Mouse (Mus musculus): ENCODE measurements around the gene Dnaaf1. TPM values are rescaled to one million over a fixed set of nuclear protein-coding genes. Genes with fewer than 3 reads are reported as not detected.

Gene Dnaaf1
- total and polyA plus RNA-seq, 3 experiments: 0.19 to 0.54 TPM; not detected in 1

DNA sequence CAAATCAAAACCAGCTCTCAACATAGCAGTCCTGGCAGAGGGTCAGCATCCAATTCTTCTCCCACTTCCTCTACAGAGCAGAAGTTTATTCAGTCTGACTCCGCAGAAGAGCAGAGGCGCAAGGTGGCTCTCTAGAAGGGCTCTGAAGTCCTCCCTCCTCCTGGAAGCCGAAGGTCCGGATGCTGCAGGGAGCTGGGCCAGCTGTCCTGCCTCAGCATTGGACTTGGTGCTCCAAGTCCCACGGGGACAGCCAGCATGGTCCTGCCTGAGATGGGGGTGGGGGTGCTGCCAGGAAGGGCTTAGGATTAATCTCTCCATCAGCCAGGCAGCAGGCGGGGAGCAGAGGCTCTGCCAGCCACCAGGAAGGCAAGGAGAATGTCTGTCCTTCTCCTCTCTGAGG lies 60.3 kb downstream of the Dnaaf1 start, which contains the start of gene Kcng4:
Gene Kcng4, minus strand, starts transcription at position 303 of the 400 bp plus-strand sequence.
- H3K9ac ChIP-seq (ENCODE audit: control insufficient read depth, low read depth, low read length, poor library complexity, severe bottlenecking): no peak within 1 kb of the TSS
- no peaks in the 10 kb centered on the region for H3K36me3 ChIP-seq (ENCODE audit: control insufficient read depth in 1 of 2, insufficient read depth in 2 of 2, low read length in 2 of 2)
- no peaks in the 10 kb centered on the region for H3K79me2 ChIP-seq (ENCODE audit: control insufficient read depth, insufficient read depth, low read length, poor library complexity)
- H3K27me3 ChIP-seq (ENCODE audit: control insufficient read depth in 1 of 2, insufficient read depth in 2 of 2, low read length in 2 of 2): peaks cover 0 to 2% of the 10 kb centered on the region in 2 experiments; a peak in 2 of 4 replicates
- no peaks in the 10 kb centered on the region for H3K9me3 ChIP-seq (replicated peaks; ENCODE audit: insufficient read depth, low read length)
- H3K4me1 ChIP-seq (ENCODE audit: control insufficient read depth in 1 of 2, insufficient read depth in 2 of 2, low read length in 2 of 2): no peaks in the 10 kb centered on the region
- no peak within 1 kb of the TSS for H3K4me3 ChIP-seq (ENCODE audit: control insufficient read depth in 1 of 2, insufficient read depth in 1 of 2, low read depth in 2 of 2, low read length in 2 of 2)
- H3K27ac ChIP-seq (ENCODE audit: control insufficient read depth, low read depth, low read length): no peak within 1 kb of the TSS
- DNase-seq (ENCODE audit: low read depth, low spot score): no peak
- TF ChIP-seq NRF1 (IDR thresholded peaks at IDR 0.05; ENCODE audit: insufficient read depth, low read depth, low read length, poor library complexity, severe bottlenecking) (no peak), CHD2 (IDR thresholded peaks at IDR 0.05; ENCODE audit: low read length) (no peak), EP300 (IDR thresholded peaks at IDR 0.05; ENCODE audit: low read depth in 1 of 2, low read length in 2 of 2) (no peak), POLR2AphosphoS5 (IDR thresholded peaks at IDR 0.05; ENCODE audit: borderline replicate concordance, low read depth, low read length) (no peak), ZMIZ1 (IDR thresholded peaks at IDR 0.05; ENCODE audit: low read depth, low read length) (no peak), ELF1 (IDR thresholded peaks at IDR 0.05; ENCODE audit: low read depth, low read length) (no peak), BHLHE40 (IDR thresholded peaks at IDR 0.05; ENCODE audit: borderline replicate concordance, low read depth, low read length) (no peak), MYB (IDR thresholded peaks at IDR 0.05; ENCODE audit: low read depth, low read length) (no peak)

DNA sequence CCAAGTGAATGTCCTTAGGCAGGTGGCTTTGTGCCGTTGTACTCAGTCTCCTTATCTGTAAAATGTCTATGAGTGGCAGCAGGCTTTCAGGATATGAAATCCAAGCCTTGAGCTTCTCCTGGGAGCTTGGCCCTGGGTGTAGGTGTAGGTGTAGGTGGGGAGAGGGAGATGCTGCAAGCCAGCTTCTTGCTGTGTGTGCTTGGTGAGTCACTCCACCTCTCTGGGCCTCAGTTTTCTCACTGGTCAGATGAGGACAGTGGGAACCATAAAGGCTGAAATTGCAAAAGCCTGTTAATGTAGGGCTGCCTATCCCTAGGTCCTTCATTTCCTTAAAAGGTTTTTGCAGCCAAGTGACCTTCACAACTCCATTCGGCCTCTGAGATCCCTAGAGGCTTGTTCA lies 60.9 kb downstream of the Dnaaf1 start:
- H3K27ac ChIP-seq (ENCODE audit: control insufficient read depth, low read depth, low read length): no peak overlapping the region
- no peaks in the 10 kb centered on the region for H3K79me2 ChIP-seq (ENCODE audit: control insufficient read depth, insufficient read depth, low read length, poor library complexity)
- no peaks in the 10 kb centered on the region for H3K9me3 ChIP-seq (replicated peaks; ENCODE audit: insufficient read depth, low read length)
- H3K27me3 ChIP-seq (ENCODE audit: control insufficient read depth in 1 of 2, insufficient read depth in 2 of 2, low read length in 2 of 2): peaks cover 0 to 2% of the 10 kb centered on the region in 2 experiments; a peak in 2 of 4 replicates
- no peaks in the 10 kb centered on the region for H3K36me3 ChIP-seq (ENCODE audit: control insufficient read depth in 1 of 2, insufficient read depth in 2 of 2, low read length in 2 of 2)
- H3K9ac ChIP-seq (ENCODE audit: control insufficient read depth, low read depth, low read length, poor library complexity, severe bottlenecking): no peak overlapping the region
- H3K4me1 ChIP-seq (ENCODE audit: control insufficient read depth in 1 of 2, insufficient read depth in 2 of 2, low read length in 2 of 2): no peaks in the 10 kb centered on the region
- DNase-seq (ENCODE audit: low read depth, low spot score): no peak
- H3K4me3 ChIP-seq (ENCODE audit: control insufficient read depth in 1 of 2, insufficient read depth in 1 of 2, low read depth in 2 of 2, low read length in 2 of 2): no peak overlapping the region
- TF ChIP-seq UBTF (IDR thresholded peaks at IDR 0.05; ENCODE audit: borderline replicate concordance, insufficient read depth, low read depth, low read length) (no peak), CHD1 (IDR thresholded peaks at IDR 0.05; ENCODE audit: low read depth, low read length) (no peak), POLR2AphosphoS2 (IDR thresholded peaks at IDR 0.05; ENCODE audit: low read length) (no peak), ZC3H11A (IDR thresholded peaks at IDR 0.05; ENCODE audit: low read depth, low read length) (no peak), ZKSCAN1 (IDR thresholded peaks at IDR 0.05; ENCODE audit: low read depth, low read length) (no peak), GABPA (IDR thresholded peaks at IDR 0.05; ENCODE audit: low read depth, low read length) (no peak), EP300 (IDR thresholded peaks at IDR 0.05; ENCODE audit: low read depth in 1 of 2, low read length in 2 of 2) (no peak), MAZ (IDR thresholded peaks at IDR 0.05; ENCODE audit: low read depth, low read length) (no peak)

Measured in MEL (cell line).